Mouse (Mus musculus): ENCODE results near the gene Tasp1.

- TF ChIP-seq CTCF (IDR thresholded peaks at IDR 0.05; ENCODE audit: low read depth) = peak; percentile 47
- TF ChIP-seq EP300 (optimal IDR thresholded peaks at IDR 0.05) = no peak
Observed at GRCm38 (mm10) chr2:140065676-140066075, 929 bp downstream of the Tasp1 start.
